Mouse (Mus musculus): ENCODE results near the gene Rad54l.
A peak's percentile ranks its signal among the peaks of the same experiment; 100 is the strongest.

- TF ChIP-seq CTCF (IDR thresholded peaks at IDR 0.05; ENCODE audit: extremely low read depth, insufficient read depth, insufficient read length, insufficient replicate concordance) (peak; percentile 16; the same call in 1 of the 2 replicates), POLR2A (IDR thresholded peaks at IDR 0.05; ENCODE audit: low read depth, low read length) (no peak)
Measured at GRCm38 (mm10) chr4:116159912-116160311, 36.4 kb upstream of the Rad54l start.
